Mouse (Mus musculus): ENCODE data around the gene Pitx1.

Gene Pitx1

GRCm38 (mm10) chr13:55836142-55836625, at the start of gene Pitx1:
Pitx1 (minus strand) TSS chr13:55836192.
- no peak for DNase-seq (ENCODE audit: low spot score)

GRCm38 (mm10) chr13:55881431-55882202, 45.6 kb upstream of the Pitx1 start:
- no peak for DNase-seq (ENCODE audit: low spot score)

GRCm38 (mm10) chr13:55878353-55878752, 42.4 kb upstream of the Pitx1 start:
- DNase-seq (ENCODE audit: low spot score): no peak

GRCm38 (mm10) chr13:55871410-55871809, 35.4 kb upstream of the Pitx1 start:
- no peak for DNase-seq (ENCODE audit: low spot score)

GRCm38 (mm10) chr13:55870001-55870400, 34.0 kb upstream of the Pitx1 start:
- no peak for DNase-seq (ENCODE audit: low spot score)

- DNase-seq (ENCODE audit: low spot score): no peak
Measured at GRCm38 (mm10) chr13:55867540-55868103, 31.6 kb upstream of the Pitx1 start.

GRCm38 (mm10) chr13:55860483-55860882, 24.5 kb upstream of the Pitx1 start:
- no peak for DNase-seq (ENCODE audit: low spot score)

- no peak for DNase-seq (ENCODE audit: low spot score)
Measured at GRCm38 (mm10) chr13:55858463-55858862, 22.5 kb upstream of the Pitx1 start.

GRCm38 (mm10) chr13:55855793-55856192, 19.8 kb upstream of the Pitx1 start:
- DNase-seq (ENCODE audit: low spot score): no peak

- DNase-seq (ENCODE audit: low spot score): no peak
Measured at GRCm38 (mm10) chr13:55852205-55852604, 16.2 kb upstream of the Pitx1 start.

GRCm38 (mm10) chr13:55850726-55851125, 14.7 kb upstream of the Pitx1 start:
- DNase-seq (ENCODE audit: low spot score): no peak

GRCm38 (mm10) chr13:55848604-55849190, 12.7 kb upstream of the Pitx1 start:
- no peak for DNase-seq (ENCODE audit: low spot score)

GRCm38 (mm10) chr13:55847805-55848204, 11.8 kb upstream of the Pitx1 start:
- no peak for DNase-seq (ENCODE audit: low spot score)

- no peak for DNase-seq (ENCODE audit: low spot score)
Measured at GRCm38 (mm10) chr13:55843700-55844099, 7.7 kb upstream of the Pitx1 start.

GRCm38 (mm10) chr13:55840223-55840622, 4.2 kb upstream of the Pitx1 start:
- no peak for DNase-seq (ENCODE audit: low spot score)

- DNase-seq (ENCODE audit: low spot score): no peak
Measured at GRCm38 (mm10) chr13:55836786-55837780, 1.1 kb upstream of the Pitx1 start.

- DNase-seq (ENCODE audit: low spot score): no peak
Measured at GRCm38 (mm10) chr13:55835548-55836097, 369 bp downstream of the Pitx1 start.

- no peak for DNase-seq (ENCODE audit: low spot score)
Measured at GRCm38 (mm10) chr13:55834667-55835066, 1.3 kb downstream of the Pitx1 start.

GRCm38 (mm10) chr13:55833921-55834320, 2.1 kb downstream of the Pitx1 start:
- DNase-seq (ENCODE audit: low spot score): no peak

- DNase-seq (ENCODE audit: low spot score): no peak
Measured at GRCm38 (mm10) chr13:55832602-55833001, 3.4 kb downstream of the Pitx1 start.

- DNase-seq (ENCODE audit: low spot score): no peak
Measured at GRCm38 (mm10) chr13:55831722-55832160, 4.3 kb downstream of the Pitx1 start.

Data from ovary, adult 18-20 months (tissue).